Mouse (Mus musculus) heart, postnatal 0 days (tissue): Measurements from ENCODE around the gene Kcnmb4.

Experiments used
- CTCF ChIP-seq: IDR thresholded peaks from 2 replicates; pipeline ENCODE4 v1.5.1; 2016; ENCODE audit warnings: antibody characterized with exemption, control low read depth, low read depth
- EP300 ChIP-seq: IDR thresholded peaks from 2 replicates; pipeline ENCODE4 v1.6.1; 2016; ENCODE audit warnings: antibody characterized with exemption, low read depth

GRCm38 (mm10) chr10:116481917-116482316, 8.2 kb upstream of the Kcnmb4 start:
- no peak for TF ChIP-seq CTCF
- no peak for TF ChIP-seq EP300
